Mouse (Mus musculus): ENCODE results near the gene Fam196a. TPM values are rescaled to one million over a fixed set of nuclear protein-coding genes. Genes with fewer than 3 reads are reported as not detected.
A peak's percentile ranks its signal among the peaks of the same experiment; 100 is the strongest.

Fam196a gene
- polyA plus RNA-seq (2014; fragmentation: Nextera tagmentation; extraction: Ambion mirVana) = 3.5 and 3.6 TPM in 2 replicates

DNA sequence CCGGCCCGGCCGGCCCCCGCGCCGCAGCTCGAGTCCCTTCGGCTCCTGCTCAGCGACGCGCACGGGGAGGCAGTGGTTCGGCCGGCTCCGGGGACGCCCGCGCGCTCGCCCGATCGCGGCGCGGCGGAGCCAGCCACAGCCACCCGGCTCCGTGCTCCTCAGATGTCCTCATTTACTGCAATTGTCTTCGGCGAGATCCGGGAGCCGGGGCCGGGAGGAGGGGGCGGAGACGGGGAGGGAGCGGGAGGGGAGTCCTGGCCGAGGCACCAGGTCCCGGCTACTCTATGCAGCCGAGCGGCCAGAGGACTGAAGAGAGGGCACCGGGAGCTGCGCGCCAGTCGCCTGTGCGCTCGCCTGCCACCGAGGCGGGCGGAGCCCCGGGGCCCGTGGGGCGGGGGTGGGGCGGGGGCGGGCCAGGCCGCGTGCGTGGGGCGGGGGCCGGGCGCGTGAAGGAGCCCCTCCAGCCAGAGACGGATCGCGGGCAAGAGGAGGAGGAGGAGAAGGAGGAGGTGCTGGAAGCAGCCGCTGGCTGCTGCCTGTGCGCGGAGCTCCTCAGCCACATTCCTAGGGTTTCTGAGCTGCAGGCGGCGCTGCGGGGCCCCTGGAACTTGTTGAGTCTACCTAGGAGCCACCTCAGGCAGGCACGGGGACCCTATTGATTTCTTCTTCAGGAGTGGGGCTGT is at the start of gene Fam196a:
TSS of gene Fam196a (minus strand) at position 504 of the 683 bp plus-strand sequence.
- ATAC-seq (replicated peaks; ENCODE audit: low FRiP score) (peak; percentile 92), DNase-seq (ENCODE audit: low spot score) (peak; percentile 85)
- no peaks in the 10 kb centered on the region for H3K9me3 ChIP-seq (ENCODE audit: control insufficient read depth, low read length)
- peak within 1 kb of the TSS; percentile 50 for H3K4me3 ChIP-seq (ENCODE audit: low read depth, low read length)
- H3K27ac ChIP-seq (ENCODE audit: low read depth, low read length) = no peak within 1 kb of the TSS
- H3K27me3 ChIP-seq (ENCODE audit: control insufficient read depth, insufficient read depth, low read length) = peaks cover 17% of the 10 kb centered on the region
- H3K36me3 ChIP-seq (ENCODE audit: control insufficient read depth, insufficient read depth, low read length) = no peaks in the 10 kb centered on the region
- H3K4me2 ChIP-seq (ENCODE audit: low read depth, low read length, severe bottlenecking) = peak within 1 kb of the TSS; percentile 89
- peaks cover 13% of the 10 kb centered on the region; the same call in 1 of the 2 replicates for H3K4me1 ChIP-seq (replicated peaks; ENCODE audit: control insufficient read depth, insufficient read depth, low read length)
- H3K9ac ChIP-seq (ENCODE audit: low read length) = peak within 1 kb of the TSS; percentile 53
- 1% methylated on average over 55 of the region's 71 CpGs for WGBS

DNA sequence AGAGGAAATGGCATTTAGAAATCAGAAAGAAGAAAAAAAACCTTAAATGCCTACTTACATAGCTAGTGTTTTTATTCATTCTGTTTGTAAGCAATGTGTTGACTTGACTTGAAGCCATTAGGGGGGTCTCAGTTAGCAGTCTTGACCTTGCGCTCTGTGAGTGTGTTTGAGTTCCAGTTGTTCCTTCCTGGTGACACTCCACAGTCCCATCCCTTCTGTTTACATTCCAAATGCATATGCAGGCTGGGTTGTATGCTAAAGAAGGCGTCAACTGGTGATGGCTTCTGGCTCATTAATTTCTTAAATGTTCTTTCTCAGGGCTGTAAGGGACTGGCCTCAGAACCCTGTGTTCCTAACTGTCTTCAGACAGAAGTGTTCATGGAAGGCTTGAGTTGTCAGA is 23.4 kb upstream of the Fam196a start:
- H3K9ac ChIP-seq (ENCODE audit: low read length) = no peak overlapping the region
- no peak overlapping the region for H3K4me3 ChIP-seq (ENCODE audit: low read depth, low read length)
- whole genome bisulfite sequencing = 94% methylated on average over 2 of the region's 2 CpGs
- H3K4me2 ChIP-seq (ENCODE audit: low read depth, low read length, severe bottlenecking) = no peak overlapping the region
- ATAC-seq (replicated peaks; ENCODE audit: low FRiP score) (no peak), DNase-seq (ENCODE audit: low spot score) (no peak)
- no peaks in the 10 kb centered on the region for H3K9me3 ChIP-seq (ENCODE audit: control insufficient read depth, low read length)
- H3K27ac ChIP-seq (ENCODE audit: low read depth, low read length) = no peak overlapping the region
- no peaks in the 10 kb centered on the region for H3K27me3 ChIP-seq (ENCODE audit: control insufficient read depth, insufficient read depth, low read length)
- no peaks in the 10 kb centered on the region for H3K36me3 ChIP-seq (ENCODE audit: control insufficient read depth, insufficient read depth, low read length)
- no peaks in the 10 kb centered on the region for H3K4me1 ChIP-seq (replicated peaks; ENCODE audit: control insufficient read depth, insufficient read depth, low read length)

DNA sequence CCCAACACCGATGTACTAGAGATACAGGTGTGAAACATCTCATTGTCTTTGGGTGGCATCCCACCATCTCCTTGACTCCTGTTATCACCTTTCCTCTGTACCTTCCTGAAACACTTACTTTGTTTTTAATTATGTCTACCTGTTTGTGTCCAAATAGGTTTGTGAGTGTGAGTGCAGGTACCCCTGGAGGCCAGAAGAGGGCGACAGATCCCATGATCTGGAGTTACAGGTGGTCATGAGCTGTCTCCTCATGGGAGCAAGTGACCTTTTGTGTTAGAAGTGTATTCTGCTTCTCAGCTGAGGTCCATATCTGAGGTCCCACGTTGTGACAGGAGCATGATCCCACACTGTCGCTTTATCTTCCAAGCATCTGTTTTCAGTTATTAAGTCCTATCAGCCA is 22.6 kb upstream of the Fam196a start:
- WGBS = 61% methylated on average over 4 of the region's 4 CpGs
- ATAC-seq (replicated peaks; ENCODE audit: low FRiP score) = no peak

DNA sequence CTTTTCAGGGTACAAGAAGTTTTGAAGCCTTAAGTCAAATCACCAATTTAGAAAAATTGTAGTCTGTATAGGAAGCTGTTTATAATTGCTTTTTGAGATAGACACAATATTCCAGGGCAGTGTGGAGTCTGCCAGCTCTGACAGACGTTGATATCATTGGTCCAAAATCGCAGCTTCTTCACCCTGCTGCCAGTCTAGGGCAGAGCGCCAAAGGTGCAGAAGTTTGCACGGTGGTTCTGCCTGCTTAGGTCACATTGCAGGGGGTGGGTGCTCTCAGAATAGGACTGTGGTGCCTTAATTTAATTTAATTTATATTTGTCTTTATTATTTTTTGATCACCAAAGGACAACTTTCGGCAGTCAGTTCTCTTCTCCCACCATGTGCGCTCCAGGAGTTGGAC is 20.9 kb upstream of the Fam196a start:
- H3K4me2 ChIP-seq (ENCODE audit: low read depth, low read length, severe bottlenecking) = no peak overlapping the region
- no peaks in the 10 kb centered on the region for H3K27me3 ChIP-seq (ENCODE audit: control insufficient read depth, insufficient read depth, low read length)
- ATAC-seq (replicated peaks; ENCODE audit: low FRiP score) (no peak), DNase-seq (ENCODE audit: low spot score) (no peak)
- WGBS = 88% methylated on average over 6 of the region's 6 CpGs
- H3K27ac ChIP-seq (ENCODE audit: low read depth, low read length) = no peak overlapping the region
- H3K9me3 ChIP-seq (ENCODE audit: control insufficient read depth, low read length) = no peaks in the 10 kb centered on the region
- no peak overlapping the region for H3K9ac ChIP-seq (ENCODE audit: low read length)
- no peaks in the 10 kb centered on the region for H3K36me3 ChIP-seq (ENCODE audit: control insufficient read depth, insufficient read depth, low read length)
- no peak overlapping the region for H3K4me3 ChIP-seq (ENCODE audit: low read depth, low read length)
- H3K4me1 ChIP-seq (replicated peaks; ENCODE audit: control insufficient read depth, insufficient read depth, low read length) = no peaks in the 10 kb centered on the region

More for the DNA sequence above, 22.6 kb upstream of the Fam196a start:
- no peak overlapping the region for H3K9ac ChIP-seq (ENCODE audit: low read length)
- H3K36me3 ChIP-seq (ENCODE audit: control insufficient read depth, insufficient read depth, low read length) = no peaks in the 10 kb centered on the region
- no peak overlapping the region for H3K4me3 ChIP-seq (ENCODE audit: low read depth, low read length)
- H3K4me1 ChIP-seq (replicated peaks; ENCODE audit: control insufficient read depth, insufficient read depth, low read length) = no peaks in the 10 kb centered on the region
- no peak overlapping the region for H3K27ac ChIP-seq (ENCODE audit: low read depth, low read length)
- no peak overlapping the region for H3K4me2 ChIP-seq (ENCODE audit: low read depth, low read length, severe bottlenecking)
- H3K9me3 ChIP-seq (ENCODE audit: control insufficient read depth, low read length) = no peaks in the 10 kb centered on the region
- no peak for DNase-seq (ENCODE audit: low spot score)
- H3K27me3 ChIP-seq (ENCODE audit: control insufficient read depth, insufficient read depth, low read length) = no peaks in the 10 kb centered on the region

DNA sequence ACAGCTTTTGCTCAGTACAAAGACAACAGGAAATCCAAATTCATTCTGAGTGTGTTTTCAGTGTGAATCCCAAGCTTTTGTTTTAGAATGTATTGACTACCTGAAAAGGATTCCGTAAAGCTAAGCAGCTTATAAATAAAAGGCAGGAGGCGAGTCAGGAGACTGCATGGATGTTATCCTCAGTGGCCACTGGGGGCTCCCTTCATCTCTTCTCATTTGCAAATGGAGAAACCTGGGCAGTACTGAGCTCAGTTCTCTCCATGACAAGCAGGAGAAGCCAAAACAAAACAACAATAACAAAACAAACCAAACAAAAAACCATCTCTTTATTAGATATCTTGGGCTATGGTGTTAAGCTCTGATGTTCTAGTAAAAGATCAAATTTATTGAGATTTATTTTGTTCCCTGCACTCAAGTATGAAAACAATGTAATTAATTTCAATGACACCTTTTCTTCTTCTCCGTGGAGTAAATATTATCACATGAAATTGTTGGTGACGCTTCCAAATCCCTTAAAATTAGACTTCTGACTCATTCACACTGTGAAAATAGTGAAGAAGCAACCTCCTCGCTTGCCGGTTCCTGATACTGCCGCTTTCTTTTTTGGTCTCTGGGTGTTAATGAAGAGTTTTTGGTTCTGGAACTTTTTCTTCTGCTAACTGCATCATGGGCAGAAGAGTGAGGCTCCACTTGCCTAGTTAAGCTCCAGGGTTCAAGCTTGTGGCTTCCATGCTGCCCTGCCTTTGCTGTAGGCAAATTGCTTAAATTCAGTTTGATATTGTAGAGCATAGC is 7.9 kb upstream of the Fam196a start:
- no peak overlapping the region for H3K27ac ChIP-seq (ENCODE audit: low read depth, low read length)
- H3K36me3 ChIP-seq (ENCODE audit: control insufficient read depth, insufficient read depth, low read length) = no peaks in the 10 kb centered on the region
- ATAC-seq (replicated peaks; ENCODE audit: low FRiP score) (no peak), DNase-seq (ENCODE audit: low spot score) (no peak)
- WGBS = 76% methylated on average over 7 of the region's 7 CpGs
- H3K4me2 ChIP-seq (ENCODE audit: low read depth, low read length, severe bottlenecking) = no peak overlapping the region
- no peaks in the 10 kb centered on the region for H3K9me3 ChIP-seq (ENCODE audit: control insufficient read depth, low read length)
- H3K4me3 ChIP-seq (ENCODE audit: low read depth, low read length) = no peak overlapping the region
- H3K27me3 ChIP-seq (ENCODE audit: control insufficient read depth, insufficient read depth, low read length) = no peaks in the 10 kb centered on the region
- no peaks in the 10 kb centered on the region for H3K4me1 ChIP-seq (replicated peaks; ENCODE audit: control insufficient read depth, insufficient read depth, low read length)
- H3K9ac ChIP-seq (ENCODE audit: low read length) = no peak overlapping the region

DNA sequence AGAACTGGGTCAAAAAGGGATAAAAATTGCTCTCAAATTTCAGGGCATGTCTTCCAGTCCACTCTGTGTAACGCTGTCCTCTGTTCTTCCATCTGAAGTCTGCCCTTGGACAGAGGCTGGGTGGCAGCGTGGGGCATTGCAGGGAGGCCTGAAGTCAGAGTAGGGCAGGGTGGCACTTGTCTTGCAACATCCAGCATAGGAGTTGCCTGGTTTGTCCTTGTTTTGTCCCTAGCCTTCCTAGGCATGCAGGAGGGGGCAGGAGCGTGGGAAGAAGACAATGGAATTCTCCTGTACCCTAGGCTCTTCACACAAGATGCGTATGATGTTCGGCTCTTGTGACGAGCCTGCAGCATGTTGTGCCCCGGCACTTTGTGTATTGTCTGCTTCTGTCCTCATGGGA is 5.5 kb upstream of the Fam196a start:
- Histone ChIP-seq H3K9me3 (ENCODE audit: control insufficient read depth, low read length) (no peaks in the 10 kb centered on the region), H3K4me1 (replicated peaks; ENCODE audit: control insufficient read depth, insufficient read depth, low read length) (peaks cover 1% of the 10 kb centered on the region; the same call in 1 of the 2 replicates), H3K4me3 (ENCODE audit: low read depth, low read length) (no peak overlapping the region), H3K9ac (ENCODE audit: low read length) (no peak overlapping the region), H3K27me3 (ENCODE audit: control insufficient read depth, insufficient read depth, low read length) (peaks cover 2% of the 10 kb centered on the region; the same call in 1 of the 2 replicates), H3K36me3 (ENCODE audit: control insufficient read depth, insufficient read depth, low read length) (no peaks in the 10 kb centered on the region), H3K4me2 (ENCODE audit: low read depth, low read length, severe bottlenecking) (no peak overlapping the region), H3K27ac (ENCODE audit: low read depth, low read length) (no peak overlapping the region)
- ATAC-seq (replicated peaks; ENCODE audit: low FRiP score) (no peak), DNase-seq (ENCODE audit: low spot score) (no peak)
- WGBS = 85% methylated on average over 7 of the region's 7 CpGs

DNA sequence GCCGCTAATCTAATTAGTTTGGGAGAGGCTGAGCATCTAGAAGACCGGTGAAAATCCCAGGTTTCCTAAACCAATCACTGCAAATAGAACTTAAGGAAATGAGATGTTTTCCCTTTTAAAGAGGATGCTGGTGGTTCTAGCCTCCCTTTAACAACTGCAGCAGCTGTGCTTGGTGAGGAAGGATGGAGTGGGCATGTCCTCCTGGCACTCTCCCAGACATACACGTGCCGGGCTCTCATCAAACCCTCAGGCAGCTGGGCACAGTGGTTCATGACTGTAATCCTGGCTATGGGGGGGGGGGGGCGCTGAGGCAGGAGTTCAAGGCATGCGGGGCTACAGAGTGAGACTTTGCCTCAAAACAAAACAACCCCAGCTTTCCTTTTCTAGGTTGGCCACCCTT is 4.8 kb upstream of the Fam196a start:
- H3K9ac ChIP-seq (ENCODE audit: low read length) = no peak overlapping the region
- no peak overlapping the region for H3K27ac ChIP-seq (ENCODE audit: low read depth, low read length)
- no peak overlapping the region for H3K4me2 ChIP-seq (ENCODE audit: low read depth, low read length, severe bottlenecking)
- H3K9me3 ChIP-seq (ENCODE audit: control insufficient read depth, low read length) = no peaks in the 10 kb centered on the region
- peaks cover 5% of the 10 kb centered on the region; the same call in 1 of the 2 replicates for H3K4me1 ChIP-seq (replicated peaks; ENCODE audit: control insufficient read depth, insufficient read depth, low read length)
- DNase-seq (ENCODE audit: low spot score) = no peak
- ATAC-seq (replicated peaks; ENCODE audit: low FRiP score) = no peak
- no peak overlapping the region for H3K4me3 ChIP-seq (ENCODE audit: low read depth, low read length)
- no peaks in the 10 kb centered on the region for H3K36me3 ChIP-seq (ENCODE audit: control insufficient read depth, insufficient read depth, low read length)
- WGBS = 78% methylated on average over 6 of the region's 6 CpGs
- peaks cover 2% of the 10 kb centered on the region; the same call in 1 of the 2 replicates for H3K27me3 ChIP-seq (ENCODE audit: control insufficient read depth, insufficient read depth, low read length)

DNA sequence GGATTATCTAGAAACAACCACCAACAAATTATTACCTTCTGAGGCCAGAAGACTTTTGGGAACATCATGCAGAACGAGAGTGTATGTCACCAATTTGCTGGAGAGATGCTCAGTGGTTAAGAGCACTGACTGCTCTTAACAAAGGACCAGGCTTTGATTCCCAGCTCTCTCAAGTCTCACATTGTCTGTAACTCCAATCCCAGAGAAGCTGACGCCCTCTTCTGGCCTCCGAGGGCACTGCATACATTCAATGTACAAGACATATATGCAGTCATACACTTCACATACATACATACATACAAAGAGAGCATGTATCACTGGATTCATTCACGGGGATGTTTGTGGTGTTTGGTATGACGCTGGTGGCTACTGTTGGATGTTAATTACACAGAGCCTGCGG is 3.7 kb upstream of the Fam196a start:
- Histone ChIP-seq H3K27me3 (ENCODE audit: control insufficient read depth, insufficient read depth, low read length) (peaks cover 11% of the 10 kb centered on the region), H3K4me2 (ENCODE audit: low read depth, low read length, severe bottlenecking) (no peak overlapping the region), H3K27ac (ENCODE audit: low read depth, low read length) (no peak overlapping the region), H3K36me3 (ENCODE audit: control insufficient read depth, insufficient read depth, low read length) (no peaks in the 10 kb centered on the region), H3K9ac (ENCODE audit: low read length) (no peak overlapping the region), H3K4me3 (ENCODE audit: low read depth, low read length) (no peak overlapping the region), H3K9me3 (ENCODE audit: control insufficient read depth, low read length) (no peaks in the 10 kb centered on the region), H3K4me1 (replicated peaks; ENCODE audit: control insufficient read depth, insufficient read depth, low read length) (peaks cover 9% of the 10 kb centered on the region; the same call in 1 of the 2 replicates)
- WGBS = 95% methylated on average over 6 of the region's 6 CpGs
- ATAC-seq (replicated peaks; ENCODE audit: low FRiP score) (no peak), DNase-seq (ENCODE audit: low spot score) (no peak)
